Mouse (Mus musculus): ENCODE measurements around the gene Cipc.
A peak's percentile ranks its signal among the peaks of the same experiment; 100 is the strongest.

The Cipc gene

DNA sequence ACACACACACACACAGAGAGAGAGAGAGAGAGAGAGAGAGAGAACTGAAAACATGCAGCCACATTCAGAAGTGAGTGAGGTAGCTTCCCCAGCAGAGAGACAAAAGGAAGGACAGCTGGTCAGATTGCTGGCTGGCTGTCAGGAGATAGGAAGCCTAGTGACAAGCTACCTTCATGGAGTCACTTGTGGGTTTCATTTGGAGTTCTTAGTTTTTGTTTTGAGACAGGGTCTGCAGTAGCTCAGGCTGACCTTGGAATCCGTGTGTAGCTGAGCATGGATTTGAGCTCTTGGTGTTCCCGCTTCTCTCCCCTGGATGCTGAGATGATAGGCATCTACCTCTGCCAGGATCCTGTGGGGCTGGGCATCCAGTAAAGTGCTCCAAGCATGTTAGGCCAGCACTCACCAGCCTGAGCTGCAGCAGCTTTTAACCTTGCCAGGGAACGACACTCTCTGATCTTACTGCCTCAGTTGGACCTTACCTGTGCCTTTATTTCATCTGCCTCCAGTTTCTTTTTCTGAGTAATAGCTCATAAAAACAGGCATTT is 14.0 kb downstream of the Cipc start:
- no peak for DNase-seq (ENCODE audit: low spot score)

- no peak for DNase-seq (ENCODE audit: low spot score)
These were observed 14.9 kb downstream of the Cipc start for GRCm38 (mm10) chr12:86961589-86962344.

DNA sequence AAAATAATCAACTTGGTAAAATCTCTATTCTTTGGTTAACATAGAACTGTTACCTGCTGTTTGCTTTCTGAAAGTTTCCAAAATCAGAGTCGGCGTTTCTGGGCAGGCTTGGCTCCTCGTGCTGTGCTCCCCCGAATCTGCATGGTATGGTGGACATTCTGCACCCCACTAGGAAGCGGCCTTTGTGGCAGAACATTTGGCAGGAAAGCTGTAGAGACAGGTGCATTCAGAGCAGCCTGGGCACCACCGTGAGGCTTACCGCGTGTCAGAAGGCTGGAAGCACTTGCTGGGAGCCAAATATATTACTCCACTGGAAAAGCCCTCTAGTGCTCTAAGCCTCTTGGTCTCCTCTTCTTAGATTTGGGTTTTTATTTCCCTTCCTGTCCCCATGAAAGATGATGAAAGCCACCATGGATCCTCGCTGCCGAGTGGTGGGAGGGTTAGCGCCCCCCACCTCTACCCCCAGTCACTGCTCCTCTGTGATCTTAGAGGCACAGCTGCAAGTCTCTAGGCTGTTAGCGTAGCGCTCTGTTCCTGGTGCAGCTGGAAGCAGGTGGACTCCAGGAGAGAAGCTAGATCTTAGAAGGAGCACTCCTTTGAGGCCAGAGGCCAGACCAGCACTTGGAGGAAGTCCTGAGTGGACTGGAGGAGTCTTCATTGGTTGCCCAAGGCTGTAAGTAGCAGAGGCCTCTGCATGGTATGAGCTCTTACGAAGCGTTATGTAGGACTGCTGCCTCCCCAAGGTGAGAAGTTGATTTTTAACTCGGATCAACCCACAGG is 17.6 kb downstream of the Cipc start:
- no peak for DNase-seq (ENCODE audit: low spot score)

DNA sequence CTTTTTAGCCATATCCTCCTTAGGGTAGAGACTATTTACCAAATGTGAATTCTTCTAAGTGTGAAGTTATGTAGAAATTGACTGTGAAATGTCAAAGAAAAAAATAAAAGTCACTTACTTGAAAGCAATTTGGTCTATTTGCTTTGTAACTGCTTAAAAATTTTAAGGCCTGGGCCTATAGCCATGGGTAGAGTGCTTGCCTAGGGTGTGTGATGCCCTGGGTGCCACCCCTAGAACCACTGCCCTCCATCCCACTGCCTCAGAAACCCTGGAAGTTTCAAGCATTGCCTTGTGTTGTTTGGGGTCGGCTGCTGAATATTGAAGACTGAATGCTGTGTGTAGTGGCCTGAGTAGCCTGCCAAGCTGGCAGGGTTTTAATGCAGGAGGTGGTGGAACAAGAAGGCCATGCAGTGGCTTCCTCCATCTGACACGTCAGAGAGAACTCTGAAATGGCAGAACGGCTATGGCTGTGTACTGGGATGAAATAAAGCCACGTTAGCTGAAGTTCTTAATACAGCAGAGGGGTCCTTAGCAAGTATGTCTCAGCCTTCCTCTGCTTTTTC is 18.5 kb downstream of the Cipc start:
- no peak for DNase-seq (ENCODE audit: low spot score)

DNA sequence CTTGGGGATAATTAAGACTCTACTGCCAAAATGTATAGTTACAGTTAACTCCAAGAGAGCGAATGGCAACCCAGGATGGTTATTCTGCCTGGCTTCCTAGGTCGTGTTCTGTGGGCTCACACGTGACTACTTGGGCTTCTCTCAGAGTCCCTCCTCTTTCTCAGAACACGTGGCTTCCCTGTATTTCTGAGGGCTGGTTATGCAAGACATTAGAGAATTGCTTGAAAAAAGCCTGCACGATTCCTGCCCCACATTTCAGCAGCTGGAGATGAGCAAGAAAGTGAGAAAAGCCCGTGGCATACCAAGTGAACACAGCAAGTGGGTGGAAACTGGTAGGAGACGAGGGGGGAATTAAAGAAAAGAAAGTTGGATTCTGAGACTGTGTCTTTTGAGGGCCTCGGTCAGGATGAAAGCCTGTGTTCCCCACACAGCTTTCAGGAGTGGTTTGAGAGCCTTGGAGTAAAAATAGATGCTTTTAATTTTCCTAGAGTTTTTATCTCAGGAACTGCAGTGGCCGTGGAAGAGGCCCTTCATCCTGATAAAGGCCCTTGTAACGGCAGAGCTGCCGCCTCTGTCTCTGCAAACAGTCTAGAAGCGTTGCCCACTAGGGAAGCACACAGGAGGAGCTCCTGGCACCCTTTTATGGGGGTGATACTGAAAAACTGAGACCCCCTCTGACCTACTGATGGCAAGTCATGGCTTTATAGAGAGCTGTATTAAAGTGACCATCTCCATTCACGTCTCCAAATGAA is 21.8 kb downstream of the Cipc start:
- no peak for DNase-seq (ENCODE audit: low spot score)

DNA sequence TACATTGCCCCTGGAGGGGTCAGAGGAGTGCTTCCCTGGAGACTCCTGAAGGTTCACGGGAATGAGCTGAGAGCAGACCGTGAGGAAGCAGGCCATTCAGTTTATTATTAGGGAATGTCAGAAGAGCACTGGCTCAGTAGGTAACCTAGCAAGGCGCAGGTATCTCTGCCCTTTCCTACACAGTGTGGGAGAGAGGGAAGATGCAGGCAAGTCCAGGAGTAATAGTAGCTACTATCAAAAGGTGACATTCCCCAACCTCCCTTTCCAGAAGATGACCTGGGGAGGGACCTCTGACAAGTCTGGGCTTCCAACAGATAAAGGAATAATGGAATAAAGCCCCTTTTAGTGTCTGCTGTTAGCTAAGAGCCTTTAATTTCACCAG is 22.4 kb downstream of the Cipc start:
- DNase-seq (ENCODE audit: low spot score) = no peak

DNA sequence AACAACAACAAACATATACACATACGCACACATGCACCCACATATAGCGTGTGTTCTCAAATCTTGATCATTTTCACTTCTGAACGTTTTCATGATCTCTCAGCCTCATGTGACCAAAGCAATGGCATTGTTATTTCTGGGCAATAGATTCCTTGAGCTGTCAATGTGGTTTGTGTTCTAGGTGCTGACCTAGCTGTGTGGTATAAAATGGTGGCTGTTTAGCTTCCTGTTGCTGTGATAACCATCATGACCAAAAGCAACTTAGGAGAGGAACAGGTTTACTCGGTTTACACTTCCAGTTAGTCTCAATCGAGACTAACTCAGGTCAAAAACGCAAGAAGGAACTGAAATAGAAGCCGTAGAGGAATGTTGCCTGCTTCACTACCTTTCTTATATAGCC is 24.2 kb downstream of the Cipc start:
- no peak for DNase-seq (ENCODE audit: low spot score)

DNA sequence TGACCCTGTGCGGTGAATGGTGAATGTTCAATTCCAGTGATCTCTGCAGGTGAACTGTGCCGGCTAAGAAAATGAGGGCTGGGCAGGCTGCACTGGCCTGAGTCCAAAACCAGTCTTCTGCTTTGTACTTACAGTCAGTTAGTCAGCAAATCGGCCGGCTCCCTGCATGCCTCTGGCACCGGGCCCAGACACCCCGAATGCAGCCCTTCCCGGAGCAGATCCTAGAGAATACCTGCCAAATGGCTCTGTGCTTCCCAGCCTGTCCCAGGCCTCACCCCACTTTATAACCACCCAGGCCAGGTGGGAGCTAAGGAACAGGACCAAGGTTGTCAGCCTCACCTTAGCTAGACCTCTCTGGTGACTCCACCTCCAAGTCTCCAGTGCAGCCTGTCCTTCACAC is 26.4 kb downstream of the Cipc start:
- DNase-seq (ENCODE audit: low spot score) = no peak

DNA sequence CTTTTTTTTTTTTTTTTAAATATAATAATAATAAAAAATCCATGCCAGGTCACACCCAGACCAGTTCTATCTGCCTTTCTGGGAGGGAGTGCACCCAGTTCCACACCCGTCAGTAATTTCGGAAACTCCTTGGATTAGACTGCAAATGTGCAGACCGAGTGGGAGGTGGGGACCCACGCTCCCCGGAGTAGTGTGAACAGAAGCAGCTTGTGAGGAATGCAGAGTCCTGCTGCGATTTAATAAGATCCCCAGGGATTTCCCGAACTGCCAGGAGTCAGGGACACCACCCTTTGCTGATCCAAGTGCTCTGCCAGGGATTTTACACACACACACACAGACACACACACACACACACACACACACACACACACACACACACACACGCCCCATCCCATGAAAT is 26.9 kb downstream of the Cipc start:
- no peak for DNase-seq (ENCODE audit: low spot score)

GRCm38 (mm10) chr12:86974387-86975288 is 27.8 kb downstream of the Cipc start:
- DNase-seq (ENCODE audit: low spot score) = peak; percentile 72

DNA sequence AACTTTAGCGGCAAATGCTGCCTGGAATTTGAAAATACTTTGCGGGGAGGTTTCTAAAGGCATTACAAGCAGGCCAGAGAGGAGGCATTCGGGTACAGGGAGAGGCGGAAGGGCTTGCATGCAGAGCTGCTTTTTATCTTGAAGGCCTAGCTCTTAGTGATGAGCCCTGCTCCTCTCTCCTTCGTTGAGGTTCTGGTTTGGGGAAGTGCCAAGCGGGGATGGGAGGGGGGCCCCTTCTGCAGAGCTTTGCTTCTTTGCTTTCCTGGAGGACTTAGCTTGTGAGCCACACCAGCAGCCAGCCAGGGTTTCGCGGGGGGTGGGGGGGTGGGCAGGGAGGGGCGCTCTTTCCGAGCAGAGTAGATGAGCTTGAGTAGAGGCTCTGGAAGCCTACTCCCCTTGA is 28.9 kb downstream of the Cipc start:
- no peak for DNase-seq (ENCODE audit: low spot score)

DNA sequence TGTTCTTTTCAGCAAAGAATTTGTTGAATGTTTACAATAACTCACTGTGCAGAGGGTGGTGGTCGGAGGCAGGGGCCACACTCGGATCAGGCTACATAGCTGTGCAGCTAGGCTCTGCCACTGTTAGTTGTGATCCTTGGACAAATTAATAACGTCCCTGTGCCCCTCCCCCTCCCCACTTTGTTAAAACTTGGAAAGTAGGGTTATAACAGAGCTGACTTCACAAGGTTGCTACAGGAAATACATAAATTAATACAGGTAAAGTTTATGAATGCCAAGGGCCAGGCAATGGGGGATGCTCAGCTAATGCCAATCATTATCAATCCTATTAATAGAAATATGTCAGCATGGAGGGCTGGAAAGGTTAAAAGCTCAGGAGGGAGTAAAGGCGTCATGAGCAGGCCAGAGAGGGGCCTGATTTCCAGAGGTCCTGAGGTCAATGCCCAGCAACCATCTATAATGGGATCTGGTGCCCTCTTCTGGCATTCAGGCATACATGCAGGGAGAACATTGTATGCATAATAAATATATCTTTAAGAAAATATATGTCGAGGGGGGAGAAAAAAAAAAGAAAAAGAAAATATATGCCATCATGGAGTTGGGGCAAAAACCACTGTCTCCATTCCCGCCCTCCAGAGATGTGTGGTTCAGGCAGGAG is 29.8 kb downstream of the Cipc start:
- peak; percentile 30 for DNase-seq (ENCODE audit: low spot score)

DNA sequence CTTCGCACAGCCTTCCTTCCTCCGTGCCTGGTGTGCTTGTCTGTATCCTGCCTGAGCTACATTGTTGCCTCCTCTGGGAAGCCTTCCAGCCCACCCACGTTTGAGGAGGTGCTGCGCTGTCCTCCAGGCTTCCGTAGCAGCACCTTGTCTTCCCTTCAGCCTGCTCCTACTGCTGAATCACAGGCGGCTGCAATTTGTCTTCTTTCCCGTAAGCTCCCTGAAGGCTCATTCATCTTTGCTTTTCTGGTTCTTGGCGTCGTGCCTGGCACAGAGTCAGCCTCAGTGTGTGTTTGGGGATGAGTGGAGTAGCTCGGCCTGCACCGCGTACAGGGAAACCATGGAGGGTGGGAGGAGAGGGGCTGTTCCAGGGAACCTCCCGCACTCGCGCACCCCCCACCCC is 31.0 kb downstream of the Cipc start:
- DNase-seq (ENCODE audit: low spot score) = no peak

DNA sequence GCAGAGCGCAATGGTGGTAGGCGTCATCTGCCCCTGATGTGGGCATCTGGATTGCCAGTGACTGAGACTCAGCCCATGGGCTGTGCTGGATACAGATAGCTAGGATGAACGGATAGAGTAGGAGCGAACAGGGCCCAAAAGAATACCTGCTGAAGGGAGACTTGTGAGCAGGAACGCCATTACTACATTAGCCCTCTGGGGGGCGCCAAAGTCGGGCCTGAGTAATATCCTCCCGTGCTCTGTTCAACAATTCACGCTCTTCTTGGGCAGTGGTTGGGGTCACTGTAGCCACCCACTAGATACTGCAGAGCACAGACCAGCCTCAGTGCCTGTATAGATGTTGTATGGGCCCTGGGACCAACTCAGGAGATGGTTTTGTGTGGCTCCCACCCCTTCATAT is 34.3 kb downstream of the Cipc start:
- peak; percentile 41 for DNase-seq (ENCODE audit: low spot score)

GRCm38 (mm10) chr12:86983470-86984193 is 36.8 kb downstream of the Cipc start:
- DNase-seq (ENCODE audit: low spot score) = peak; percentile 87

DNA sequence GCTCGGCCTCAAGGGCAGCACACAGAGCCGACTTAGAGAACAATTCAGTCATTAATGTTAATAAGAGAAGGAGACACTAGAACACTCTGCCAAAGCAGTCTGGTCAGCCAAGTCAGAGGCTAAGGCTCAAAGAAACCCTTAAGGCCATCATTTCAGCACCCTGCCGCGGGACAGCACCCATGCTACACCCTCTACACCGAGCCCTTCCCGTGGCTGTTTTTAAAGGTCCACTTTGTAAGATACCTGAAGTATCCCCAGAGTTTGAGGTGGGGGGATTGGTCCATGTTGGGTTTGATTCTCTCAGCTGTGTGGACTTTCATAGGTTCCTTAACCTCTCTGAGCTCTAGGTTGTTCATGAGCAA is 37.3 kb downstream of the Cipc start:
- DNase-seq (ENCODE audit: low spot score) = peak; percentile 72

DNA sequence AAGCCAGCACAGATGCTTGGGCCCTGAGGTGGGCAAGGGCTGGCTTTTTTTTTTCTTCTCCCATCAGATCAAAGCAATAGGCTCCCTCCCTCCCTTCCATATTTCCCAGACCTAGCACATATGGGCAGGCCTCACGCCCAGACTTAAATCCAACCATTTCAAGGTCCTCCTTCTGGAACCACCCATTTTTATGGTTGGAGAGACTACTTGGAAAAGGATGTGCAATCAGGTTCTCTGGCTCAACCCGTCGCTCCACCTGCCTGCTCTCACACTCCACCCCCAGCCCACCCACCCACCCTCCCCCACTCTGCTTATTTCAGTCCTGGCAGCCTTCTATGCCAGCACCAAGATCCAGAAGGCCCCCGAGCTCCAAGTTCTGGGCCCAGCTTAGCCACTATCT is 39.7 kb downstream of the Cipc start:
- DNase-seq (ENCODE audit: low spot score) = no peak

- DNase-seq (ENCODE audit: low spot score) = no peak
These were observed 41.4 kb downstream of the Cipc start for GRCm38 (mm10) chr12:86988227-86988626.

DNA sequence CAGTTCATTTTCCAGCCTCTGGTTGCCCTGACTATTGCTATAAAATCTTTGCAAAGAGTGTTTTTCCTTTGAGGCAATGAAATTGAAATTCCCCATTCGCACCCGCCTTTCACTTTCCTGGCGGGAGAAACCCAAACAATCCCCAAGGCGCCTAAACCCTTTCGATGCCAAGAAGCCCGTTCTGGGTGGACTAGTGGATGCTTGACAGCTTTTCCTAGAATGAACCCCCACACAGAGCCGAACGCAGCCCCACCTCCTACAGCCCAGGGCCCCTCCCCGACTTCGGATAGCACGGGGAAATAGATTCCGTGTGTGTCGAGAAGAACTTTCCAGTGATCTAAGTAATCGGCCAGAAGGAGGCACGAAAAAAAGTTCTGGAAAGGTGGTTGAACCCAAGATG is 42.5 kb downstream of the Cipc start:
- DNase-seq (ENCODE audit: low spot score) = no peak
